Mouse (Mus musculus) ES-Bruce4 (cell line): ENCODE measurements at regions not wholly inside any gene's neighbourhood (a gene's known extent, or its start where the extent isn't known, plus 50 kb on each side); places are given as distances from the start of the nearest gene placed in this dataset.

Source experiments
- CTCF ChIP-seq: IDR thresholded peaks from one replicate; pipeline ENCODE4 v1.8.1; 2011; ENCODE audit warnings: low read depth, low read length
- POLR2A ChIP-seq: IDR thresholded peaks from one replicate; pipeline ENCODE4 v1.8.1; 2011; ENCODE audit warnings: low read length; ENCODE audit not compliant: insufficient read depth

GRCm38 (mm10) chr8:34303815-34304214 lies 192.3 kb upstream of the Gm10131 start:
- no peak for TF ChIP-seq POLR2A
- no peak for TF ChIP-seq CTCF
